Mouse (Mus musculus) brown adipose tissue, adult 24 weeks (tissue): ENCODE results near the gene Tent4a. TPM values are rescaled to one million over a fixed set of nuclear protein-coding genes. Genes with fewer than 3 reads are reported as not detected.
A peak's percentile ranks its signal among the peaks of the same experiment; 100 is the strongest.

ENCODE experiments used
- H3K27ac ChIP-seq: fragments of 200-500 bp; replicated peaks from 2 replicates; pipeline ENCODE4 v1.5.1; 2012; ENCODE audit warnings: low read depth, mild to moderate bottlenecking, low read length
- H3K4me1 ChIP-seq: fragments of 200-500 bp; 2 replicates; pipeline ENCODE4 v1.6.1; 2012; ENCODE audit warnings: low read length, mixed read lengths; ENCODE audit not compliant: control insufficient read depth, insufficient read depth, insufficient read length
- H3K4me3 ChIP-seq: fragments of 200-500 bp; 2 replicates; pipeline ENCODE4 v1.5.1; 2012; ENCODE audit warnings: low read depth, mild to moderate bottlenecking, low read length, moderate library complexity; ENCODE audit not compliant: insufficient read depth
- polyA plus RNA-seq: library from polyadenylated mRNA; stranded (reverse); fragments of >200 nt; gene quantifications from 2 replicates; pipeline ENCODE4 v1.2.4, GENCODE M21; 2012; ENCODE audit not compliant: missing spikeins, insufficient read depth, insufficient read length

The Tent4a gene
- polyA plus RNA-seq, 1 experiment: 4.1 TPM

DNA sequence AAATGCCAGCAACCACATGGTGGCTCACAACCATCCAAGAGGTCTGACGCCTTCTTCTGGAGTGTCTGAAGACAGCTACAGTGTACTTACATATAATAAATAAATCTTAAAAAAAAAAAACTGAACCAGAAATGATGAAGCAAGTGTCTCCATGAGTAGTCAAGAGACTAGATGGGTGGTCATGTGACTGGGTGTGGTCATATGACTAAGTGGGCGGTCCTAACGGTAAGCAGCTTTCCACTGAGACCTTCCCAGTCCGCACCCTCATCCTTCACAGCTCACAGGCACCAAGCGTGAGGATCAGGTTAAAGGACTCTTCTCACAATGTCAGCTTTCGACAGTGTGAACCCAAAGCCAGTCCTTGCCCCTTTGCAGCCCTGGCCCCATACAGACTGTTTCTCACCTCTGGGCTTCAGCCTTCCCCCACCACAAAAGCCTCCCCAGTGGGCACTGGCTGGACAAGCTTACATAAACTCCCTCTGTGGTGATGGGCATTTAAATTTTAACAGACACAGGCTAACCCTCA, 21.6 kb upstream of the Tent4a start:
- H3K27ac ChIP-seq: no peak overlapping the region
- H3K4me3 ChIP-seq: no peak overlapping the region
- H3K4me1 ChIP-seq: no peaks in the 10 kb centered on the region

DNA sequence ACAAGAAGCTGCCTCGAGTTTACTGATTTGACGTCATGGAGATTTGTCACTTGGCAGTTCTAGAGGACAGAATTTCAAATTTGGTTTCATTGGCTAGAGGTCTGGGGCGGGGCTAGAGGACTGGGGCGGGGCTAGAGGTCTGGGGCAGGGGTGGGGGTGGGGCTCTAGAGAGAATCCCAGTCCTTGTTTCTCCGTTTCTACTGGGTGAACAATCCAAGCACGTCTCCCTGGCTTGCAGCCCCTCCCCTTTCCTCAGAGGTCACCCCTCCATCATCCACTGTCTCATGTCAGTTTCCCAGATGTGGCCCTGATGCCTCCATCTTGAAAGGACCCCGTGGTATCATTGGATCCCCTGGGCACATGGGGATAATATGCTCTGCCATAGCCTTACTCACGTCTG, 20.6 kb upstream of the Tent4a start:
- no peaks in the 10 kb centered on the region for H3K4me1 ChIP-seq
- no peak overlapping the region for H3K4me3 ChIP-seq
- no peak overlapping the region for H3K27ac ChIP-seq

DNA sequence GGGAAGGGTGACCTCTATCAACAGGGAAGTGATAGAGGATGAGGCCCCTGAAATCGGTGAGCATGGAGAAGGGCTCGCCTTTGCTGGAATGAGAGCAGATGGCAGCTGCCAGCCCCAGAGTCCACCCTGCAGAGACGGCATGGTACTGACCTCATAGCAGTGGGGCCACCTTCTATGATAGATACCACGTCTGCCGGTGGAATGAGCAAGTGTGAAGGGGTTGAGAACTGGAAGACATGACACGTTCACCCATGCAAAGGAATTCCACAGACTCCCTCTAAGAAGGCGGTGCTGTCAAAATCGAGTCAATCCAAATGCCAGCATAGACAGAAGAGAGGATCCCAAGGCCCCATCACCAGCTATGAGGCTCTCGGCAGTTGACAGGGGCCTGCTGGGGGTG, 19.8 kb upstream of the Tent4a start:
- Histone ChIP-seq H3K27ac (no peak overlapping the region), H3K4me1 (no peaks in the 10 kb centered on the region), H3K4me3 (no peak overlapping the region)

DNA sequence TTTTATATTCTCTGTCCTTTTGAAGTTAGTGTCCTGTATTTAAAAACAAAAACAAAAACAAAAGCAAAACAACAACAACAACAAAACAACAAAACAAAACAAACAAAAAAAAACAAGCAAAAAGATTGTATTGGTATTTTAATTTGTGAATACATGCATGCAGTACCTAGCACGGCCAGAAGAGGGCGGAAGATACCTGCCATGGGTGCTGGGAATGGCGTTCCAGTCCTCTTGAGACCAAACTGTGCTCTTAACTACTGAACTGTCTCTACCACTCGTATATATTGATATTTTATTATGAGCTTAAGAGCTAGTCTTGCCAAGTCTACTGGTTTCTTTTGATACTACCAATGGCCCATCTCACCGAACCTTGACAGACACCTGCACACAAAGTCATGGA, 18.6 kb upstream of the Tent4a start:
- no peak overlapping the region for H3K27ac ChIP-seq
- no peaks in the 10 kb centered on the region for H3K4me1 ChIP-seq
- H3K4me3 ChIP-seq: no peak overlapping the region

DNA sequence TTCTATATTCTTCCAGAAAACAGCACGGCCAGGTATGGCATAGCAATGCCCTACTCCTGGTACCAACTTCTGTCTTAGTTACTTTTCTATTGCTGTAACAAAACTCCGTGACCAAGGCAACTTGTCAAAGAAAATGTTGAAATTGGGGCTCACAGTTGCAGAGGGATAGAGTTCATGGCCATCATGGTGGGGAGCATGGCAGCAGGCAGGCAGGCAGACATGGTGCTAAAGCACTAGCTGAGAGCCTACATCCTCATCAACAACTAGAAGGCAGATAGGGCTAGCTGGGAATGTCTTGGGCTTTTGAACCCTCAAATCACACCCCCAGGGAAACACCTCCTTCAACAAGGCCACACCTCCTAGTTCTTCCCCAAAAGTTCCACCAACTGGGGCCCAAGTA, 16.4 kb upstream of the Tent4a start:
- Histone ChIP-seq H3K4me1 (no peaks in the 10 kb centered on the region), H3K4me3 (no peak overlapping the region), H3K27ac (no peak overlapping the region)

DNA sequence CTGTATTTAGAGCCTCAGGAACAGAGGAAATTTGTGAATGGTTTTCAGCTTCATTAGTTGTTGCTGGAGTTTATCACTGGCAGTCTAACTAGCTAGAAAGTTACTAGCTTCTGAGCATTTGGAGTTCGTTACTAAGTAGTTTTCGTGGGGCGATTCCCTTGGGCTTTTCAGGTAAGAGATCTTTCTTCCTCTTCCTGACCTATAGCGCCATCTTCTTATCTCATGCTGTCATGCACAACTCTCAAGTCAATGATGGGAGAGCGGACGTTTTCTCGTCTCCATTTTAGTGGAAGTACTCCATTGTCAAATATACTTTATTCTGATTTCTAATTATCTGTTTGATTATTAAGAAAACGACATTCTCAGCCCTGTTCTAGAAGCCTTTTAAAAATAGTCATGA, 15.6 kb upstream of the Tent4a start:
- Histone ChIP-seq H3K4me1 (no peaks in the 10 kb centered on the region), H3K27ac (no peak overlapping the region), H3K4me3 (no peak overlapping the region)

DNA sequence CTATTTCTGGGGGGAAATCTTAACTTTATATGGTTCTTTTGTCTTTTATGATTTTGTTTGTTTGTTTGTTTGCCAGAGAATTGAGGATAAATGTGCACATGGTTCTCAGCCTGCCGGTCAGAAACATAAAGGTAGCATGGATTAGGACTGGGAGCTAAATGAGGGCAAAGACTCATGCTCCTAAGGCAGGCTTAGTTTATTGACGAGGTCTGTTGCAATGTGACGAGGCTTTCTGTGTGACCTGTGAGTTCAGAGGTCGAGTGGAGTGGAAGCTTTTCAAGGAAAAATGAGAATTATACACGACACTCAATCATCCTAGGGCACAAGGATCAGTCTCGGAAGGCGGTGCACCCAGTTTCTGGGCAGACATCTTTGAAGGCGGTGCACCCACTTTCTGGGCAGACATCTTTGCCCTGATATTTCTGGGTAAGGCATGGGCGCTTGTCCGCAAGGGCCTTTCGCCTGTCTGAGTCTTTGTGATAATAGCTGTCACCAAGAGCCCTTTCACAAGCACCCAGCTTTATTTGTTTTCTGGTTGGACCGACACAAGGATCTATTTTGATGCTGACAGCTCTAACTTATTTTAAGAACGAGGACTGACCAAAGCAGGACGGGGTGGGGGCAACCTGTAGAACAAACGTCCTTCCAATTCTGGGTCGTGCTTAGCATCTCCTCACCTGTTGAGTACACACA, 13.2 kb upstream of the Tent4a start:
- Histone ChIP-seq H3K27ac (no peak overlapping the region), H3K4me3 (no peak overlapping the region)

DNA sequence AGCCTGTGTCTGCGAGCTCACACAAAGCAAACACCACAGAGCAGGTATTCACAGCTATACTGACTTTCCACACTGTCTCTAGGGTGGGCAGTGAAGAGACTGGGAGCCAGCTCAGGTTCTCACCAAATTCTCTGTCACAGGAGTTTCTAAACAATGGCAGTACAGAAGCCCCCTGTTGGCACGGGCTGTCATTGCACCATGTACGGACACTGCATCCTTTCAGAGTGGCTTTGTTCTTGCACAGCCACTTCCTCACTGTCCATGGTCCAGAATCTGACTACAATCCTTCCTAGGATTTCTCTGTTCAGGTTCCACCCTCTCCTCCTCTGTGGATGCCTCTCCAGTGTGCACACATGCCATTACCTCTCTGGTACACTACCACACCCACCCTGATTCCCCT, 10.6 kb upstream of the Tent4a start:
- no peak overlapping the region for H3K4me3 ChIP-seq
- H3K4me1 ChIP-seq: peaks cover 8% of the 10 kb centered on the region
- H3K27ac ChIP-seq: no peak overlapping the region

More for the DNA sequence above, 13.2 kb upstream of the Tent4a start:
- H3K4me1 ChIP-seq: peaks cover 5% of the 10 kb centered on the region; the same call in 1 of the 2 replicates

DNA sequence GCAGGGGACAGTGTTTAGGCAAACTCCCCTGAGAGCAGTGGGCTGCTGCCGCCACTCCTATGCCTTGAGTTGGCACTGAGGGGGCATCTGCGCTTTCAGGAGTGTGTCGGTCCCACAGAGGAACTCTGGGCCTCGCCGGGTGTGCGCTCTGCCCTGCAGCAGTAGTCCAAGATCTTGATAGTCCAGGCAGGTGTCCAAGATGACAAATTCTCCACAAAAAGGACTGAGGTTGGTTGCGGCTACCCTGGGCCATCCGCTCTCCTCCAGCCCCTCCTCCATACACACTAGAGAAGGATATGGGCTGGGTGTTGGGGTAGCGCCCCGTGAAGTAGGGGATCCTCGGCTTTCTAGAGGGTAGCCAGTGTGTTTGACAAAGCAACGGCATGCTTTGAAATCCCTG, 9.2 kb upstream of the Tent4a start:
- Histone ChIP-seq H3K4me1 (peaks cover 8% of the 10 kb centered on the region), H3K27ac (no peak overlapping the region), H3K4me3 (no peak overlapping the region)

DNA sequence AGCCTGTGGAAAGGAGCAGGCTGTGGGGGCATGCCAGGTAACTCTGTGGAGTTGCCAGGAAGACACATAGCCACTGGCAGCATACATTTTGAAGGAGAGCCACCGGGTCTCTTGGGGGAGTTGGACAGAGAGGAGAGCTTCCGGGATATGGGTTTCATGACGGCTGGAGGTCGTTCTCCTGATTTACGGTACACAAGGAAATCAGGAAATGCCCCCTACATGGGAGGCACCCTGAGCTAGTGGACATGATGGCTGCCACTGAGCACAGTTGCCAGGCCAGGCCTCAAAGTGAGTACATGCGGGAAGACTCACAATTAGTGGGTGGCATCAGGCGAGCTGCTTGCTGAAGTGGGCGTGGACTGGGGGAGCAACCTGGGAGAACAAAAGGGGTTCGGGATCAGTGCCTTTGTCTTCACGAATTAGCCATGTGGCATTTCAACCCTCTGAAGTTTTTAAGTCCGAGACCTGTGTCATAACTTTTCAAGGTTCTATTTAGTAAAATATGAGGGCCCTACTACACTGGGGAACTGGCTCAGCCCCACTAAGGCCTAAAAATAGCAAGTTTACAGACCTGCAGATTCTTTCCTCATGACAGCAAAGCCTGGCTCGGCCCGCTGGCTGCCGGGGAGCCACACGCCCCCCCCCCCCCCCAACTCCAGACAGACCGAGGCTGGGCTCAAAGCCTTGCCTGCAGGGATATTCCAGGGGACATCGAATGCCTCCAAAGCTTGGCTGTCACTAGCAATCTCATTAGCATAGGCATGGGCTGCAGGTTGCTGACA, 8.3 kb upstream of the Tent4a start:
- Histone ChIP-seq H3K4me3 (no peak overlapping the region), H3K4me1 (peaks cover 8% of the 10 kb centered on the region)

DNA sequence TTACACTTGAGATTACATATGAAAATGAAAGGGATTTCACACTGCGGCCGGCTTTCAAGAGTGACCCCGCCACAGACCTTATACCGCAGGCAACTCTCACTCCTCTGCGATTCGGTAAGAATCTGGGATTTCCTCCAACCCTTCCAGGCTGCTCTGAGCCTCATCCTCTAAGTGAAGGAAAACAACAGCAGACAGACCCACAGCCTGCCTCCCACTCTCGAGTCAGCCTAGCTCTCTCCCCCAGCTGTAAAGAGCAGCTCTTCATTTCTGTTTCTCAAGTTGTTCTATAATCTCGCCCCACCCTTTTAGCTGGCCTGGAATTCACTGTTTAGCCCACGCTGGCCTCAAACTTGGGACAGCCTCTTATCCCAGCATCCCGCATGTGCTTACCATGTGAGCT, 7.4 kb upstream of the Tent4a start:
- Histone ChIP-seq H3K4me3 (no peak overlapping the region), H3K4me1 (peaks cover 8% of the 10 kb centered on the region), H3K27ac (no peak overlapping the region)

More for the DNA sequence above, 8.3 kb upstream of the Tent4a start:
- H3K27ac ChIP-seq: no peak overlapping the region

DNA sequence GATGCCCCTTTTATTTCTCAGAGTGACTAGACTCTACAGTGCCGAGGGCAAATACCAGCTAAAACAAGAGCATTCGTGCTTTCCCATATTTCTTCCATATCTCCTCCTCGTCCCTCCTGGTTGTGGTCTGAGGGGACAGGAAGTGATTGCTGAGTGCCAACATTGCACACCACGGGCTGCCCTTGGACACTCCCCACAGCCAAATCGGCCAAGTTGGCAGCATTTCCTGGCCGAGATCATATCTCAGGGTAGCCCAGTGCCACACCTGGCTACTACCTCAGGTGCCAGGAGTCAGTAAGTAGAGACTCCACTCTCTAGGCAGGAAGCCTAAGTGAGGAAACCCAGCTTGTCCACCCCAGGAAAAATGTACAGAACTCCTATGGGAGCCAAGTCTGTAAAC, 6.8 kb upstream of the Tent4a start:
- Histone ChIP-seq H3K27ac (no peak overlapping the region), H3K4me3 (no peak overlapping the region), H3K4me1 (peaks cover 8% of the 10 kb centered on the region)

DNA sequence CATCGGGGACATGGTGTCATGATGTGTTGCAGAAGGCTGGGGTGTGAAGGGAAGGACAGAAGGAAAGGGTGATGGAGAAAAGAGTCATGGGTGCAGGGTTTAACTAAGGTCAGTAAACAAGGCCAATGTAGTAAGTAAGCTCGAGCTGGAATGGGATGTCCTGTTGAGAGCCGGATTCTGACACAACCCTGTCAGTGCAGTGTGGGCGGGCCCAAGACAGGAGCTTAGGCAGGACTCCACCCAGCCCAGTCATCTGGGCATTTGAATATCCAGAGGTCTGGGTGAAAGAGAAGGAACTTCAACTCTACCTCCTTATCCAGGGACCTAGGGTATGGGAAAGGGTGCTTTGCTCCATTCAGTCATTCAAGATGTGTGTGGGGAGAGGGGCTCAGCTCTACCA, 3.9 kb upstream of the Tent4a start:
- no peak overlapping the region for H3K27ac ChIP-seq
- peaks cover 5% of the 10 kb centered on the region for H3K4me1 ChIP-seq

DNA sequence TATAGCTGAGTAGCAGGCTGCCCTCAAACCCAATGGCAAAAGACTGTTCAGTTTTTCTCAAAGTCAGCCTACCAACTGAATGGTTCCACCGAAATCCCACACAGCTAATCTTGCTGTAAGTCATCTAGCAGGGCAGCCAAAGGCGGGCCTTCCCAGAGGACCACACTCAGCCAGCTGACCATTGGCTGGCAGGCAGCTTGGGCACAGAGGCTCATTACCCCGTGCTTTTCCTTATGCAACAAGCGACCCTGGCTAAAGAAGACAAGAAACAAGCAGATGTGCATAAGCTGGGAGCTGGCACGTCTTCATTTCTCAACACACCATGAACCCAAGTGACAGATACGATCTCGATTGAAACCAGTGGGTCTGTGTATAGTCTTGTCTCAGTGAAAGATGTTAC, 2.9 kb upstream of the Tent4a start:
- H3K27ac ChIP-seq: 0 out of 2 replicates have a peak overlapping the region, but pooled peaks have one; percentile 14
- H3K4me1 ChIP-seq: peaks cover 6% of the 10 kb centered on the region
- H3K4me3 ChIP-seq: no peak overlapping the region

More for the DNA sequence above, 3.9 kb upstream of the Tent4a start:
- H3K4me3 ChIP-seq: no peak overlapping the region

DNA sequence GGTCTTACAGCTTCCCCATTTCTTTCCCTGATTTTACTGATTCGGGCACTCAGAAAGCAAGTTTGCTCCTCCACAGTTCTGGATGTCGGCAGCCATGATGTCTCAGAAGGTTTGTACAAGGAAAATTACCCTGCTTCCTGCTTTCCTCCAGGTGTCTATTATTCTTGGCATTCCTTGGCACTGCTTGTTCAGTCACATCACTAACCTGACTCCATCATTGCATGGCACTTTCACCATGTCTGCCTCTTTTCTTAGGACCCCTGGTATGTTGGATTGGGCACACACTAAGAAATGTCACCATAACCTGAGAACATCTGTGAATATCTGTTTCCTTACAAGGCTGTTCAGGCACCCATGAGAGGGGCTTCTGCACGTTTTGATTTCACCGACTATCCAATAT, 1.6 kb upstream of the Tent4a start:
- no peak overlapping the region for H3K27ac ChIP-seq
- H3K4me3 ChIP-seq: no peak overlapping the region
- peaks cover 16% of the 10 kb centered on the region for H3K4me1 ChIP-seq
